Mouse (Mus musculus) G1E (cell line): Measurements from ENCODE around the gene Btbd8.

ENCODE experiments used
- CTCF ChIP-seq: IDR thresholded peaks from 2 replicates; pipeline ENCODE4 v1.5.1; 2012; ENCODE audit warnings: low read depth, low read length, inconsistent platforms, mixed read lengths
- GATA1 ChIP-seq: IDR thresholded peaks from 2 replicates; pipeline ENCODE4 v1.6.1; 2012; ENCODE audit warnings: borderline replicate concordance, low read length, inconsistent platforms, mixed read lengths
- GATA2 ChIP-seq: IDR thresholded peaks from 2 replicates; pipeline ENCODE4 v1.6.1; 2012; ENCODE audit warnings: low read depth, low read length, inconsistent platforms, borderline replicate concordance
- TAL1 ChIP-seq: conservative IDR thresholded peaks from 2 replicates; pipeline ENCODE4 v1.6.1; 2012; ENCODE audit warnings: low read depth, low read length, inconsistent platforms, mixed read lengths

DNA sequence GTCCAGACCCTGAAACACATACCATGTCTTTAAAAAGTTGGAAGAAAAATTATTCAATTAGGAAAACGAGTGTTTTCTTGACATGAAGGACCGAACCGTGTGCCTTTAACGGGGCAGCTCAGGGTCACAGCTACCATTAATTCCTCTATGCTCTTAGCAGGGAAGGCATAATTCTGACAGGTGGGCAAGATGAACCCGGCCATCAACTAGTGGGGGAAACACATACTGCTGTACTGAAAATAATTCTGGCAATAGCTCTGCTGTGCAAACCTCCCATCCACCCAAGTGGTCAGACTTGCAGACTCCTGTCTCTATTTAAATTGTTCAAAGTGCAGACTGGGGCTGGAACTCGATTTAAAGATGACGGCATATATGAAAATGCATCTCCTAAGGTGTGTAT lies 556 bp downstream of the Btbd8 start:
- TF ChIP-seq CTCF (no peak), GATA1 (no peak), TAL1 (no peak), GATA2 (no peak)
